In genomic region chr7:44891611-44892010, GRCm38 (mm10) we compare ENCODE assay signal across 8 mouse cellular contexts. TPM values are rescaled to one million over a fixed set of nuclear protein-coding genes. Genes with fewer than 3 reads are reported as not detected.
DNase-seq lines count a peak whose midpoint lies in the region; ATAC-seq and TF ChIP-seq lines count a peak whose summit lies in the region.

No protein-coding gene starts in this region.

- DNase-seq in heart, postnatal 14 days, result no peak
- no peak for DNase-seq in hindbrain, embryonic 14.5 days (ENCODE audit: low spot score)
- no peak for DNase-seq in left cerebral cortex, adult 18-20 months (ENCODE audit: low spot score in 2 of 2)
- no peak for DNase-seq in gastrocnemius, adult 8-10 months (ENCODE audit: low spot score in 2 of 2)
- no peak for DNase-seq in thymus, postnatal 36 days

- peak overlapping the region; percentile 64 to 75 for H3K4me3 ChIP-seq in heart, embryonic 14.5 days (ENCODE audit: control insufficient read depth in 1 of 2, insufficient read depth in 1 of 2, low read depth in 1 of 2, low read length in 2 of 2)
- H3K4me3 ChIP-seq in bone marrow macrophage, adult 2 months (ENCODE audit: insufficient read depth, low read length), result peak overlapping the region; percentile 91
- peak overlapping the region; percentile 90 for H3K4me3 ChIP-seq in hindbrain, embryonic 14.5 days (replicated peaks; ENCODE audit: low read length)
- H3K4me3 ChIP-seq in midbrain, embryonic 12.5 days, result peak overlapping the region; percentile 92

- peaks cover 27 to 50% of the 10 kb centered on the region in 2 experiments for H3K4me1 ChIP-seq in heart, embryonic 14.5 days (ENCODE audit: control insufficient read depth in 2 of 2, insufficient read depth in 2 of 2, low read length in 2 of 2)
- H3K4me1 ChIP-seq in bone marrow macrophage, adult 2 months (ENCODE audit: control insufficient read depth, insufficient read depth, low read length), result peaks cover 28% of the 10 kb centered on the region
- H3K4me1 ChIP-seq in hindbrain, embryonic 14.5 days (replicated peaks; ENCODE audit: control insufficient read depth, insufficient read depth, low read length), result peaks cover 45% of the 10 kb centered on the region
- peaks cover 44% of the 10 kb centered on the region for H3K4me1 ChIP-seq in midbrain, embryonic 12.5 days

- 21% methylated on average over 6 of the region's 6 CpGs for WGBS in heart, embryonic 14.5 days
- WGBS in hindbrain, embryonic 14.5 days, result 15% methylated on average over 6 of the region's 6 CpGs
- WGBS in midbrain, embryonic 12.5 days, result 18% methylated on average over 6 of the region's 6 CpGs

- H3K27ac ChIP-seq in heart, embryonic 14.5 days (replicated peaks in 1 of 2; ENCODE audit: control insufficient read depth in 1 of 2, insufficient read depth in 1 of 2, low read depth in 2 of 2, low read length in 2 of 2), result peak overlapping the region in 1 of 2 experiments; percentile 93; a peak in 3 of 4 replicates
- 0 out of 2 replicates have a peak overlapping the region, but pooled peaks have one; percentile 26 for H3K27ac ChIP-seq in bone marrow macrophage, adult 2 months (ENCODE audit: insufficient read depth, low read depth, low read length)
- H3K27ac ChIP-seq in hindbrain, embryonic 14.5 days, result peak overlapping the region; percentile 96
- H3K27ac ChIP-seq in midbrain, embryonic 12.5 days (replicated peaks), result peak overlapping the region; percentile 97

- no peaks in the 10 kb centered on the region for H3K9me3 ChIP-seq in heart, embryonic 14.5 days (ENCODE audit: control insufficient read depth, low read length)
- H3K9me3 ChIP-seq in hindbrain, embryonic 14.5 days (ENCODE audit: control insufficient read depth, low read length), result no peaks in the 10 kb centered on the region
- no peaks in the 10 kb centered on the region for H3K9me3 ChIP-seq in midbrain, embryonic 12.5 days

- no peak for ATAC-seq in heart, embryonic 14.5 days (ENCODE audit: insufficient number of reproducible peaks, insufficient read depth, low FRiP score, low read depth)
- ATAC-seq in hindbrain, embryonic 14.5 days (ENCODE audit: low FRiP score), result no peak
- ATAC-seq in midbrain, embryonic 12.5 days (ENCODE audit: low FRiP score, low read depth), result no peak

- TF ChIP-seq CTCF in bone marrow macrophage, adult 2 months (IDR thresholded peaks at IDR 0.05; ENCODE audit: low read depth, low read length), result no peak

- no peak for TF ChIP-seq POLR2A in bone marrow macrophage, adult 2 months (IDR thresholded peaks at IDR 0.05; ENCODE audit: borderline replicate concordance, low read depth, low read length)

- H3K36me3 ChIP-seq in heart, embryonic 14.5 days (ENCODE audit: control insufficient read depth, insufficient read depth, low read length), result peaks cover 31% of the 10 kb centered on the region
- H3K36me3 ChIP-seq in hindbrain, embryonic 14.5 days (replicated peaks; ENCODE audit: control insufficient read depth, insufficient read depth), result peaks cover 32% of the 10 kb centered on the region
- H3K36me3 ChIP-seq in midbrain, embryonic 12.5 days, result peaks cover 26% of the 10 kb centered on the region

- intact Hi-C loops in heart, postnatal 14 days (cut with DNase I), result no loop called here

- H3K9ac ChIP-seq in heart, embryonic 14.5 days (ENCODE audit: low read length), result peak overlapping the region; percentile 85
- peak overlapping the region; percentile 92 for H3K9ac ChIP-seq in hindbrain, embryonic 14.5 days
- peak overlapping the region; percentile 94 for H3K9ac ChIP-seq in midbrain, embryonic 12.5 days (replicated peaks)

- no peaks in the 10 kb centered on the region for H3K27me3 ChIP-seq in heart, embryonic 14.5 days (ENCODE audit: control insufficient read depth, insufficient read depth, low read length)
- H3K27me3 ChIP-seq in hindbrain, embryonic 14.5 days (ENCODE audit: control insufficient read depth, insufficient read depth, low read length), result no peaks in the 10 kb centered on the region
- no peaks in the 10 kb centered on the region for H3K27me3 ChIP-seq in midbrain, embryonic 12.5 days

- H3K4me2 ChIP-seq in heart, embryonic 14.5 days (ENCODE audit: low read length), result peak overlapping the region; percentile 89
- peak overlapping the region; percentile 91 for H3K4me2 ChIP-seq in hindbrain, embryonic 14.5 days (replicated peaks)
- H3K4me2 ChIP-seq in midbrain, embryonic 12.5 days (replicated peaks), result peak overlapping the region; percentile 97

RNA-seq across cellular contexts. Expression of gene Med25, which starts 0.9 kb away (rescaled TPM):
- polyA plus RNA-seq in heart, embryonic 14.5 days (2014; fragmentation: Nextera tagmentation; extraction: Ambion mirVana), result 52.6 and 59.5 TPM in 2 replicates
- total RNA-seq in heart, postnatal 14 days (2021), result 10 to 100 TPM; 60.3 to 68.6 TPM
- 32.3 and 33.4 TPM in 2 replicates for polyA plus RNA-seq in bone marrow macrophage, adult 2 months (2012; ENCODE audit: insufficient read depth, insufficient read length, missing spikeins)
- polyA plus RNA-seq in hindbrain, embryonic 14.5 days (2014; fragmentation: Nextera tagmentation; extraction: Ambion mirVana), result 87.5 and 90.6 TPM in 2 replicates
- polyA plus RNA-seq in midbrain, embryonic 12.5 days (2016; fragmentation: Nextera tagmentation; extraction: Ambion mirVana), result 177 and 180 TPM in 2 replicates
- total RNA-seq in left cerebral cortex, adult 18-20 months (2021), result 10 to 100 TPM; 85.9 to 94.9 TPM
- total RNA-seq in gastrocnemius, adult 8-10 months (2022), result 10 to 100 TPM; 64.0 to 79.1 (median 71.0) TPM

RNA-seq across cellular contexts. Expression of gene Fuz, which starts 4.3 kb away (rescaled TPM):
- polyA plus RNA-seq in heart, embryonic 14.5 days (2014; fragmentation: Nextera tagmentation; extraction: Ambion mirVana), result 11.9 and 14.5 TPM in 2 replicates
- total RNA-seq in heart, postnatal 14 days (2021), result 10 to 100 TPM in 1 of 2 experiments, 1 to 10 TPM in 1; 9.0 to 18.1 TPM
- polyA plus RNA-seq in bone marrow macrophage, adult 2 months (2012; ENCODE audit: insufficient read depth, insufficient read length, missing spikeins), result 11.3 and 14.1 TPM in 2 replicates
- 15.9 and 16.0 TPM in 2 replicates for polyA plus RNA-seq in hindbrain, embryonic 14.5 days (2014; fragmentation: Nextera tagmentation; extraction: Ambion mirVana)
- 25.8 and 29.7 TPM in 2 replicates for polyA plus RNA-seq in midbrain, embryonic 12.5 days (2016; fragmentation: Nextera tagmentation; extraction: Ambion mirVana)
- 10 to 100 TPM; 22.2 to 24.2 TPM for total RNA-seq in left cerebral cortex, adult 18-20 months (2021)
- 10 to 100 TPM; 17.4 to 27.1 (median 18.7) TPM for total RNA-seq in gastrocnemius, adult 8-10 months (2022)

RNA-seq across cellular contexts. Expression of gene Ptov1, which starts 22.0 kb away (rescaled TPM):
- polyA plus RNA-seq in heart, embryonic 14.5 days (2014; fragmentation: Nextera tagmentation; extraction: Ambion mirVana), result 279 and 310 TPM in 2 replicates
- 100 to 1,000 TPM; 149 to 160 TPM for total RNA-seq in heart, postnatal 14 days (2021)
- polyA plus RNA-seq in bone marrow macrophage, adult 2 months (2012; ENCODE audit: insufficient read depth, insufficient read length, missing spikeins), result 90.1 and 105 TPM in 2 replicates
- 430 and 454 TPM in 2 replicates for polyA plus RNA-seq in hindbrain, embryonic 14.5 days (2014; fragmentation: Nextera tagmentation; extraction: Ambion mirVana)
- 605 and 652 TPM in 2 replicates for polyA plus RNA-seq in midbrain, embryonic 12.5 days (2016; fragmentation: Nextera tagmentation; extraction: Ambion mirVana)
- total RNA-seq in left cerebral cortex, adult 18-20 months (2021), result 100 to 1,000 TPM; 280 to 295 TPM
- 100 to 1,000 TPM; 146 to 178 (median 160) TPM for total RNA-seq in gastrocnemius, adult 8-10 months (2022)

RNA-seq across cellular contexts. Expression of gene Pnkp, which starts 34.7 kb away (rescaled TPM):
- 19.4 and 22.7 TPM in 2 replicates for polyA plus RNA-seq in heart, embryonic 14.5 days (2014; fragmentation: Nextera tagmentation; extraction: Ambion mirVana)
- 10 to 100 TPM; 17.6 to 18.8 TPM for total RNA-seq in heart, postnatal 14 days (2021)
- polyA plus RNA-seq in bone marrow macrophage, adult 2 months (2012; ENCODE audit: insufficient read depth, insufficient read length, missing spikeins), result 31.2 and 48.7 TPM in 2 replicates
- 23.4 and 26.5 TPM in 2 replicates for polyA plus RNA-seq in hindbrain, embryonic 14.5 days (2014; fragmentation: Nextera tagmentation; extraction: Ambion mirVana)
- 36.4 and 44.0 TPM in 2 replicates for polyA plus RNA-seq in midbrain, embryonic 12.5 days (2016; fragmentation: Nextera tagmentation; extraction: Ambion mirVana)
- total RNA-seq in left cerebral cortex, adult 18-20 months (2021), result 10 to 100 TPM; 27.1 to 27.7 TPM
- total RNA-seq in gastrocnemius, adult 8-10 months (2022), result 10 to 100 TPM; 21.2 to 23.9 (median 22.4) TPM

RNA-seq across cellular contexts. Expression of gene Ap2a1, which starts 37.7 kb away (rescaled TPM):
- 54.0 and 58.8 TPM in 2 replicates for polyA plus RNA-seq in heart, embryonic 14.5 days (2014; fragmentation: Nextera tagmentation; extraction: Ambion mirVana)
- 10 to 100 TPM; 74.5 to 82.2 TPM for total RNA-seq in heart, postnatal 14 days (2021)
- 42.3 and 56.7 TPM in 2 replicates for polyA plus RNA-seq in bone marrow macrophage, adult 2 months (2012; ENCODE audit: insufficient read depth, insufficient read length, missing spikeins)
- 123 and 135 TPM in 2 replicates for polyA plus RNA-seq in hindbrain, embryonic 14.5 days (2014; fragmentation: Nextera tagmentation; extraction: Ambion mirVana)
- polyA plus RNA-seq in midbrain, embryonic 12.5 days (2016; fragmentation: Nextera tagmentation; extraction: Ambion mirVana), result 91.0 and 92.9 TPM in 2 replicates
- 100 to 1,000 TPM; 328 to 355 TPM for total RNA-seq in left cerebral cortex, adult 18-20 months (2021)
- 10 to 100 TPM; 63.5 to 67.9 (median 65.5) TPM for total RNA-seq in gastrocnemius, adult 8-10 months (2022)
